Mouse (Mus musculus): ENCODE measurements around the gene Errfi1. TPM values are rescaled to one million over a fixed set of nuclear protein-coding genes. Genes with fewer than 3 reads are reported as not detected.
A peak's percentile ranks its signal among the peaks of the same experiment; 100 is the strongest.

The Errfi1 gene
- polyA plus RNA-seq, 1 experiment from 2014 or later = 14.0 TPM

GRCm38 (mm10) chr4:150823614-150824480 is 29.9 kb upstream of the Errfi1 start:
- Histone ChIP-seq H3K9ac (no peak overlapping the region), H3K4me1 (replicated peaks) (peaks cover 45% of the 10 kb centered on the region), H3K4me3 (no peak overlapping the region), H3K27ac (ENCODE audit: poor library complexity, severe bottlenecking) (no peak overlapping the region), H3K27me3 (replicated peaks) (no peaks in the 10 kb centered on the region), H3K4me2 (no peak overlapping the region), H3K9me3 (replicated peaks) (no peaks in the 10 kb centered on the region), H3K36me3 (no peaks in the 10 kb centered on the region)
- WGBS = 64% methylated on average over 24 of the region's 24 CpGs
- no peak for ATAC-seq (ENCODE audit: insufficient number of reproducible peaks, low FRiP score)

GRCm38 (mm10) chr4:150824877-150825276 is 28.8 kb upstream of the Errfi1 start:
- no peaks in the 10 kb centered on the region for H3K27me3 ChIP-seq (replicated peaks)
- no peak for ATAC-seq (ENCODE audit: insufficient number of reproducible peaks, low FRiP score)
- 41% methylated on average over 6 of the region's 6 CpGs for WGBS
- no peaks in the 10 kb centered on the region for H3K9me3 ChIP-seq (replicated peaks)
- H3K4me3 ChIP-seq = no peak overlapping the region
- no peak overlapping the region for H3K4me2 ChIP-seq
- peaks cover 41% of the 10 kb centered on the region for H3K4me1 ChIP-seq (replicated peaks)
- H3K36me3 ChIP-seq = no peaks in the 10 kb centered on the region
- H3K27ac ChIP-seq (ENCODE audit: poor library complexity, severe bottlenecking) = 0 out of 2 replicates have a peak overlapping the region, but pooled peaks have one; percentile 2
- no peak overlapping the region for H3K9ac ChIP-seq

DNA sequence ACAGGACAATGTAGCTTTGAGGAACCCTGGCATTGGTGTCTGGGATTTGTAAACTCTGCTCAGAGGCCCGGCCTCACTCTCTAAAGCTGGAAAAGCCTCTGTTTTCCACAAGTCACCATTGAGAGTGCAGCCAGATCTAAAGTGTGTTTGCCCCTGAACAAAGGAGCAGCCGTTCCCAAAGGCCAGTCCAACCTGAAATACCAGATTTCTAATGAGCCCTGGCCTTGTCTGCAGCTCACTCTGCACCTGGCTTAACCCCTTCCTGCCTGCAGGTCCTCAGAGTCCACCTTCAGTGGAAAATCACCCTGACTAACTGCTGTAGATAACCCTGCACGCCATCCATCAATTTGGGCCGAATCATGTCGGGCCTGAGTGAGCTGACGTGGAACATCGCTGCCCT is 28.2 kb upstream of the Errfi1 start:
- Histone ChIP-seq H3K9me3 (replicated peaks) (no peaks in the 10 kb centered on the region), H3K4me3 (no peak overlapping the region), H3K27ac (ENCODE audit: poor library complexity, severe bottlenecking) (peak overlapping the region; percentile 2; the same call in 1 of the 2 replicates), H3K36me3 (no peaks in the 10 kb centered on the region), H3K4me1 (replicated peaks) (peaks cover 41% of the 10 kb centered on the region), H3K27me3 (replicated peaks) (no peaks in the 10 kb centered on the region), H3K4me2 (no peak overlapping the region), H3K9ac (no peak overlapping the region)
- WGBS = 33% methylated on average over 7 of the region's 7 CpGs
- no peak for ATAC-seq (ENCODE audit: insufficient number of reproducible peaks, low FRiP score)

- Histone ChIP-seq H3K36me3 (no peaks in the 10 kb centered on the region), H3K27me3 (replicated peaks) (no peaks in the 10 kb centered on the region), H3K27ac (ENCODE audit: poor library complexity, severe bottlenecking) (no peak overlapping the region), H3K9me3 (replicated peaks) (no peaks in the 10 kb centered on the region), H3K4me3 (no peak overlapping the region), H3K4me1 (replicated peaks) (peaks cover 13% of the 10 kb centered on the region), H3K4me2 (no peak overlapping the region), H3K9ac (no peak overlapping the region)
- no peak for ATAC-seq (ENCODE audit: insufficient number of reproducible peaks, low FRiP score)
- WGBS = 46% methylated on average over 3 of the region's 3 CpGs
Observed at GRCm38 (mm10) chr4:150831321-150831720, 22.4 kb upstream of the Errfi1 start.

GRCm38 (mm10) chr4:150831941-150832340 is 21.8 kb upstream of the Errfi1 start:
- H3K9me3 ChIP-seq (replicated peaks) = no peaks in the 10 kb centered on the region
- H3K27ac ChIP-seq (ENCODE audit: poor library complexity, severe bottlenecking) = 0 out of 2 replicates have a peak overlapping the region, but pooled peaks have one; percentile 0
- no peak for ATAC-seq (ENCODE audit: insufficient number of reproducible peaks, low FRiP score)
- H3K9ac ChIP-seq = no peak overlapping the region
- no peak overlapping the region for H3K4me3 ChIP-seq
- 52% methylated on average over 6 of the region's 6 CpGs for WGBS
- H3K27me3 ChIP-seq (replicated peaks) = no peaks in the 10 kb centered on the region
- H3K4me2 ChIP-seq = no peak overlapping the region
- H3K4me1 ChIP-seq (replicated peaks) = peaks cover 12% of the 10 kb centered on the region
- no peaks in the 10 kb centered on the region for H3K36me3 ChIP-seq

DNA sequence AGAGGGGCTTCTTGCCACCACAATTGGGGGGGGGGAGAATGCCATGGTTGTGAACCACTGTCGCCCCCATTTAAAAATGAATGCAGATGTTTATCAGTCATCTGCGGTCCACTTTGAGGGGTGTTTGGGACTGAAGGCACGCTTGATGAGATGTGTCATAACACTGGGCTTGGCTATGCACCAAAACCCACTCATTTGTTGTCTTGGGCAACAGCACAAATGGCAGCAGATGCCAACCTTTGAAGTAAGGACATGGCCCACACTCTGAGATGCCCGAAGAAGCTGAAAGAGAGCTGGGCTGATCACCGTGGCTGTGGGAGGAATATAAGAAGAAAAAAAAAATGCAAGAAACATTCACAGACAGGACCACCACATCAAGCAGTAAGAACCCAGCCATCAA is 18.6 kb upstream of the Errfi1 start:
- 89% methylated on average over 5 of the region's 5 CpGs for WGBS
- H3K27ac ChIP-seq (ENCODE audit: poor library complexity, severe bottlenecking) = no peak overlapping the region

DNA sequence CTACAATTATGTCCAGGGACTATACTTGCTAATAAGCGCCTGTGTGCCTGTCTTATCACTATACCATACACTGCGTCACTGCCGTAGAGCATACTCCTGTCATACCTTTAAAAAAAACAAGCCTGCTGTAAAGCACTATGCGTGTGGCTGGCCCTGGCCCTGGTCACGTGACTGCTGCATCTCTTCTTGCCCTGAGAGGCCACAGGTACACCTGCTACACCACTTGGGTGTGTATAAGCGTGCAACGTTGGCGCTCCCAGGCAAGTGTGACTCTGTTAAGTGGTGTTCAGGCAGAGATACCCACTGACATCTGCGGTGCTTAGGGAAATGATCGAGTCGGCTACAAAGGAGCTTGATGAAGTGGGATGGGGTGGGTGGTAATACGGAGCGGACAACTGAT is 17.5 kb upstream of the Errfi1 start:
- H3K27me3 ChIP-seq (replicated peaks) = no peaks in the 10 kb centered on the region
- H3K9me3 ChIP-seq (replicated peaks) = no peaks in the 10 kb centered on the region
- 86% methylated on average over 13 of the region's 13 CpGs for WGBS
- H3K4me2 ChIP-seq = no peak overlapping the region
- H3K4me1 ChIP-seq (replicated peaks) = peaks cover 8% of the 10 kb centered on the region
- no peaks in the 10 kb centered on the region for H3K36me3 ChIP-seq
- no peak overlapping the region for H3K4me3 ChIP-seq
- H3K9ac ChIP-seq = no peak overlapping the region
- H3K27ac ChIP-seq (ENCODE audit: poor library complexity, severe bottlenecking) = no peak overlapping the region
- no peak for ATAC-seq (ENCODE audit: insufficient number of reproducible peaks, low FRiP score)

More for the DNA sequence above, 18.6 kb upstream of the Errfi1 start:
- Histone ChIP-seq H3K4me3 (no peak overlapping the region), H3K4me1 (replicated peaks) (peaks cover 12% of the 10 kb centered on the region), H3K4me2 (no peak overlapping the region), H3K9ac (no peak overlapping the region), H3K36me3 (no peaks in the 10 kb centered on the region), H3K27me3 (replicated peaks) (no peaks in the 10 kb centered on the region), H3K9me3 (replicated peaks) (no peaks in the 10 kb centered on the region)
- no peak for ATAC-seq (ENCODE audit: insufficient number of reproducible peaks, low FRiP score)

GRCm38 (mm10) chr4:150836961-150837360 is 16.8 kb upstream of the Errfi1 start:
- Histone ChIP-seq H3K27me3 (replicated peaks) (no peaks in the 10 kb centered on the region), H3K9ac (no peak overlapping the region), H3K4me1 (replicated peaks) (peaks cover 4% of the 10 kb centered on the region), H3K27ac (ENCODE audit: poor library complexity, severe bottlenecking) (no peak overlapping the region), H3K4me3 (no peak overlapping the region), H3K9me3 (replicated peaks) (no peaks in the 10 kb centered on the region), H3K4me2 (no peak overlapping the region), H3K36me3 (no peaks in the 10 kb centered on the region)
- 93% methylated on average over 12 of the region's 12 CpGs for WGBS
- ATAC-seq (ENCODE audit: insufficient number of reproducible peaks, low FRiP score) = no peak

DNA sequence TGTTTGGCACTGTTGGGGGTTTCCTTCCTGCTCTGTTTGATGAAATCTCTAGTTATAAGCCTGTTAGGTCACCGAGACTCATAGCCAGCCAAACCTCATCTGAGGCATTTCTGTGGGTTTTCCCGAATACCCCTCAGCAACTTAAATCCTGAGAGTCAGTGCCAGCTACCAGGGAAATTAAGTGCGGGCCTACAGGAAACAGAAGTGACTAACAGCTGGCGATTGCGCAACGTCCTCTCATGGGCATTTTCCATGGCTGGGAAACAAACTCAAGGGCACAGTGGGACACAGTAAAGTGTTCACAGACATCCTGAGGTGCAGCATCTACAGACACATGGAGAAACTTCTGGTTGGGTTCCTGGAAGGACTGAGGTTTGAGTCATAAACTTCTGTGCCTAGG is 16.3 kb upstream of the Errfi1 start:
- no peaks in the 10 kb centered on the region for H3K27me3 ChIP-seq (replicated peaks)
- H3K9me3 ChIP-seq (replicated peaks) = no peaks in the 10 kb centered on the region
- no peak overlapping the region for H3K4me3 ChIP-seq
- H3K9ac ChIP-seq = no peak overlapping the region
- ATAC-seq (ENCODE audit: insufficient number of reproducible peaks, low FRiP score) = no peak
- H3K4me2 ChIP-seq = no peak overlapping the region
- H3K36me3 ChIP-seq = no peaks in the 10 kb centered on the region
- 76% methylated on average over 6 of the region's 6 CpGs for WGBS
- H3K27ac ChIP-seq (ENCODE audit: poor library complexity, severe bottlenecking) = no peak overlapping the region
- H3K4me1 ChIP-seq (replicated peaks) = no peaks in the 10 kb centered on the region

DNA sequence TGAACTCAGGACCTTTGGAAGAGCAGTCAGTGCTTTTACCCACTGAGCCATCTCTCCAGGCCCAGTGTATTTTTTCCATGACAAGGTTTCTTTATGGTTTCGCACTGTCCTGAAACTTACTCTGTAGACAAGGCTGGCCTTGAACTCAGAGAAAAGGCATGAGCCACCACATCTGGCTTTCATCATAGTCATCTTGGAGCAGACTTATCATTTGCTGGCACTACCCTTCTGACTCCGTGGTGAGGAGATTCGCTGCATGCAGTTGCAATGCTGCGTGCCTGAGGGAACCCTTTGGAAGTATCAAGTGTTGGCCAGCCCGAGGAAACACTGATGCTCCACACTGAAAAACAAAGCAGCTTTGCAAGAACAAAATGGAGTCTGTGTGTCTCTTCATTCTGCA is 11.7 kb upstream of the Errfi1 start:
- Histone ChIP-seq H3K4me1 (replicated peaks) (0 out of 2 replicates have a peak, but pooled peaks cover 3% of the 10 kb centered on the region), H3K4me2 (no peak overlapping the region), H3K9ac (no peak overlapping the region), H3K9me3 (replicated peaks) (no peaks in the 10 kb centered on the region), H3K4me3 (no peak overlapping the region), H3K27ac (ENCODE audit: poor library complexity, severe bottlenecking) (no peak overlapping the region), H3K27me3 (replicated peaks) (no peaks in the 10 kb centered on the region), H3K36me3 (no peaks in the 10 kb centered on the region)
- 60% methylated on average over 5 of the region's 5 CpGs for WGBS
- no peak for ATAC-seq (ENCODE audit: insufficient number of reproducible peaks, low FRiP score)

- no peak for ATAC-seq (ENCODE audit: insufficient number of reproducible peaks, low FRiP score)
- Histone ChIP-seq H3K9me3 (replicated peaks) (no peaks in the 10 kb centered on the region), H3K4me2 (no peak overlapping the region), H3K4me1 (replicated peaks) (0 out of 2 replicates have a peak, but pooled peaks cover 3% of the 10 kb centered on the region), H3K4me3 (no peak overlapping the region), H3K27me3 (replicated peaks) (no peaks in the 10 kb centered on the region), H3K27ac (ENCODE audit: poor library complexity, severe bottlenecking) (no peak overlapping the region), H3K36me3 (no peaks in the 10 kb centered on the region), H3K9ac (no peak overlapping the region)
- WGBS = 76% methylated on average over 7 of the region's 7 CpGs
Observed at GRCm38 (mm10) chr4:150843181-150843580, 10.5 kb upstream of the Errfi1 start.
